Mouse (Mus musculus): ENCODE results near the gene Wdr86. TPM values are rescaled to one million over a fixed set of nuclear protein-coding genes. Genes with fewer than 3 reads are reported as not detected.

The Wdr86 gene
- total RNA-seq, 1 experiment = 2.5 TPM

DNA sequence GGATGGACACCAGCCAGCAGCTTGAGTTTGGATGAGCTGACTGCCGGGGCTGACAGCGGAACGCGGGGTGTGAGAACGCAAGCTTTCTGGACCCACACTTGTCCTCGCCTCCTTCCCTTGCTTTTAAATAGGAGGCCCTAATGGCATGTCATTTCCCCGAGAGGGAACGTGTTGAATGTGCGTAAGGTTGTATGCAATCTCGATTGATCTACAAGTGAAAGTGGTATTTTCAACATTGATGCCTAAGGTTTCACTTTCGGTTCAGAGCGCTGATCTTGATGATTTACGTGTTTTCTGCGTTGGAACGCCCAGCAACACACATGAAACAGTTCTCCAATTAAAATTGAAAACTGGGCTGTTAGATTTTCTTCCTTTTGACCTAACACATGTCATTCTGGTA is 44.4 kb downstream of the Wdr86 start:
- no peak for TF ChIP-seq ZC3H11A (IDR thresholded peaks at IDR 0.05; ENCODE audit: borderline replicate concordance, low read depth, low read length)
- no peak for TF ChIP-seq CHD2 (IDR thresholded peaks at IDR 0.05; ENCODE audit: low read depth, low read length)
- no peak for TF ChIP-seq MAFK (IDR thresholded peaks at IDR 0.05; ENCODE audit: insufficient read depth, low read depth, low read length)
- TF ChIP-seq ZNF384 (IDR thresholded peaks at IDR 0.05; ENCODE audit: low read depth, low read length) = no peak
- no peak; the same call in 1 of the 2 replicates for TF ChIP-seq HCFC1 (IDR thresholded peaks at IDR 0.05; ENCODE audit: borderline replicate concordance, insufficient read depth, low read length)
- Histone ChIP-seq H3K4me3 (ENCODE audit: insufficient read depth in 1 of 2, low read depth in 1 of 2, low read length in 2 of 2, poor library complexity in 1 of 2, severe bottlenecking in 1 of 2) (peak overlapping the region; percentile 95 to 100), H3K4me1 (ENCODE audit: control insufficient read depth in 2 of 2, insufficient read depth in 2 of 2, low read length in 2 of 2, poor library complexity in 1 of 2) (peaks cover 0 to 2% of the 10 kb centered on the region in 2 experiments; a peak in 3 of 4 replicates), H3K9ac (ENCODE audit: insufficient read depth, low read depth, low read length, poor library complexity, severe bottlenecking) (peak overlapping the region; percentile 98), H3K36me3 (ENCODE audit: control insufficient read depth, insufficient read depth, low read length, poor library complexity, severe bottlenecking) (peaks cover 12% of the 10 kb centered on the region), H3K9me3 (ENCODE audit: control insufficient read depth, insufficient read depth, low read depth, low read length) (no peaks in the 10 kb centered on the region), H3K27ac (ENCODE audit: insufficient read depth, low read depth, low read length, poor library complexity, severe bottlenecking) (peak overlapping the region; percentile 88)
- peak; percentile 33 for DNase-seq (ENCODE audit: low read depth, low spot score)
- in situ Hi-C loops (cut with MboI; ENCODE audit: low sequenced_read_pairs in 2 of 2, unreplicated experiment in 2 of 2) = no loop called here

DNA sequence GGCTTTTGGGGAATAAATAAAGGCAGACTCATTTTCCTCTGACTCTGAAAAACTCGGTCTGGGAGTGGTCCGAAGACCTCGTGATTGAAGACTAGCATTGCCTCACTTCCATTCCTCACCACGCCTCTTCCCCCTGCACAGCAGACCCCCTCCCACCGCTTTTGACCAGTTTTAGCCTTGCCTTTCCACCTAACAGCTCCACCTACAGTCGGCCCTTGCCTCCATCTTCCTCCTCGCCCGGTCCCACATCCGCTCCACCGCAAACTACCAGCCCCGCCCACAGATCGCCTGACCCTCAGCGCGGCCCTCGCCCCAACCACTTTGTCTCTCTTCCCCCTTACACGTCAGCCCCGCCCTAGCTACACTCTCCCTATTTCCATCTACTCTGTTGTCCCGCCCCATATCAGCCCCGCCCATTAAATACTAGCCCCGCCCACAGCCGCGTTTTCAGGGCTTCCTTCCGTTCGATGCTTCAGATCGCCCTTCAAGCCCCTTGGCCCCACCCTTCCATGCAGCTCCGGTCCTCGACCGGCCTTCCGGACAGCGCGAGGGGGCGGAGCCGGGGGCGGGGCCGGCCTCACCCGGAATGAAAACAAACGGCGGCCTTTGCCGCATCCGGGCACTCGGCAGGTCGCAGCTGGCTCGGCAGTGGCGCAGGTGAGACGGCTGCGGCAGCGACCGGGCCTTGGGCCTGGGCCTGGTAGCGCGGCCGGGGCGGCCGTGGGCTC is 45.0 kb downstream of the Wdr86 start, which contains the start of gene Nub1:
Gene Nub1 (plus strand): TSS at position 167 of the 728 bp plus-strand sequence.
- H3K27ac ChIP-seq (ENCODE audit: insufficient read depth, low read depth, low read length, poor library complexity, severe bottlenecking) = peak within 1 kb of the TSS; percentile 100
- in situ Hi-C loops (cut with MboI; ENCODE audit: low sequenced_read_pairs in 2 of 2, unreplicated experiment in 2 of 2) = no loop called here

DNA sequence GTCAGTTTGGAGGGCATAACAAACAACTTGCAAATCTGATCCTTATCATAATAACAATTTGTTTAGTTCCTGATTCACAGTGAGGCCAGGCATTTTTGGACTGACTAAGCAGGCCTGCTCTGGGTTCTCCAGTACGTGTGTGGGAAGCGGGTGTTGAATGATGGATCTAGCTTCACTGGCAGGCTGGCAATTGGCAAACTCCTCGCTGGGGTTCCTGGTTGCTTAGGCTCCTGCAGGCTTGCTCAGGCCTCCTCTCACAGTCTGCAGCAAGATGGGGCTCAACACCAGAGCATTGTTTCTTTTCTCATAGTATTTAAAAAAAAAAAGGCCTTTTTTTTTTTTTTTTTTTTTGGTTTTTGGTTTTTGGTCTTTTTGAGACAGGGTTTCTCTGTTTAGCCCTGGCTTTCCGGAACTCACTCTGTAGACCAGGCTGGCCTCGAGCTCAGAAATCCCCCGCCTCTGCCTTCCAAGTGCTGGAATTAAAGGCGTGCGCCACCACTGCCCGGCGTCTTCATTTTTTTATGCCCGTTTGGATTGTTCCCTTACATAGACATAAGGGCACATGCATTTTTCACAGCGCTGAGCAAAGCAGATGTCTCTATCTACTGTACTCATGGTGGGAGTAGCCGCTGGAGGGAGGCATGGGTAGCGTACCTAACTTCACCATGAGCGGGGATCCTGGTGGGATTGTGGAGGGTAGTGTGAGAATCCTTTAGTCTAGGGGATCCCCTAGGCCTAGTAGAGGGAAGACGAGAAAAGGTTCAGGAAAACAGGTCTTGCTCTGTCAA is 45.8 kb downstream of the Wdr86 start:
- TF ChIP-seq HCFC1 (IDR thresholded peaks at IDR 0.05; ENCODE audit: borderline replicate concordance, insufficient read depth, low read length) (no peak), ZC3H11A (IDR thresholded peaks at IDR 0.05; ENCODE audit: borderline replicate concordance, low read depth, low read length) (no peak), ZNF384 (IDR thresholded peaks at IDR 0.05; ENCODE audit: low read depth, low read length) (peak; percentile 94)
- peak; percentile 34 for DNase-seq (ENCODE audit: low read depth, low spot score)
- Histone ChIP-seq H3K9me3 (ENCODE audit: control insufficient read depth, insufficient read depth, low read depth, low read length) (no peaks in the 10 kb centered on the region), H3K36me3 (ENCODE audit: control insufficient read depth, insufficient read depth, low read length, poor library complexity, severe bottlenecking) (peaks cover 6% of the 10 kb centered on the region; the same call in 1 of the 2 replicates), H3K4me3 (ENCODE audit: insufficient read depth in 1 of 2, low read depth in 1 of 2, low read length in 2 of 2, poor library complexity in 1 of 2, severe bottlenecking in 1 of 2) (peak overlapping the region; percentile 65 to 73), H3K9ac (ENCODE audit: insufficient read depth, low read depth, low read length, poor library complexity, severe bottlenecking) (peak overlapping the region; percentile 94), H3K27ac (ENCODE audit: insufficient read depth, low read depth, low read length, poor library complexity, severe bottlenecking) (peak overlapping the region; percentile 100), H3K4me1 (ENCODE audit: control insufficient read depth in 2 of 2, insufficient read depth in 2 of 2, low read length in 2 of 2, poor library complexity in 1 of 2) (peaks cover 0 to 2% of the 10 kb centered on the region in 2 experiments; a peak in 3 of 4 replicates)
- in situ Hi-C loops (cut with MboI; ENCODE audit: low sequenced_read_pairs in 2 of 2, unreplicated experiment in 2 of 2) = no loop called here

More for the DNA sequence above, 45.0 kb downstream of the Wdr86 start, which contains the start of gene Nub1:
- Histone ChIP-seq H3K9me3 (ENCODE audit: control insufficient read depth, insufficient read depth, low read depth, low read length) (no peaks in the 10 kb centered on the region), H3K4me1 (ENCODE audit: control insufficient read depth in 2 of 2, insufficient read depth in 2 of 2, low read length in 2 of 2, poor library complexity in 1 of 2) (peaks cover 0 to 2% of the 10 kb centered on the region in 2 experiments; a peak in 3 of 4 replicates), H3K36me3 (ENCODE audit: control insufficient read depth, insufficient read depth, low read length, poor library complexity, severe bottlenecking) (peaks cover 7% of the 10 kb centered on the region), H3K9ac (ENCODE audit: insufficient read depth, low read depth, low read length, poor library complexity, severe bottlenecking) (peak within 1 kb of the TSS; percentile 98), H3K4me3 (ENCODE audit: insufficient read depth in 1 of 2, low read depth in 1 of 2, low read length in 2 of 2, poor library complexity in 1 of 2, severe bottlenecking in 1 of 2) (peak within 1 kb of the TSS; percentile 95 to 100)
- TF ChIP-seq CHD2 (IDR thresholded peaks at IDR 0.05; ENCODE audit: low read depth, low read length) (no peak), MAFK (IDR thresholded peaks at IDR 0.05; ENCODE audit: insufficient read depth, low read depth, low read length) (no peak), HCFC1 (IDR thresholded peaks at IDR 0.05; ENCODE audit: borderline replicate concordance, insufficient read depth, low read length) (no peak; the same call in 1 of the 2 replicates), ZNF384 (IDR thresholded peaks at IDR 0.05; ENCODE audit: low read depth, low read length) (0 out of 2 replicates have a peak, but pooled peaks have one; percentile 3), ZC3H11A (IDR thresholded peaks at IDR 0.05; ENCODE audit: borderline replicate concordance, low read depth, low read length) (no peak)
- DNase-seq (ENCODE audit: low read depth, low spot score) = peak; percentile 100

DNA sequence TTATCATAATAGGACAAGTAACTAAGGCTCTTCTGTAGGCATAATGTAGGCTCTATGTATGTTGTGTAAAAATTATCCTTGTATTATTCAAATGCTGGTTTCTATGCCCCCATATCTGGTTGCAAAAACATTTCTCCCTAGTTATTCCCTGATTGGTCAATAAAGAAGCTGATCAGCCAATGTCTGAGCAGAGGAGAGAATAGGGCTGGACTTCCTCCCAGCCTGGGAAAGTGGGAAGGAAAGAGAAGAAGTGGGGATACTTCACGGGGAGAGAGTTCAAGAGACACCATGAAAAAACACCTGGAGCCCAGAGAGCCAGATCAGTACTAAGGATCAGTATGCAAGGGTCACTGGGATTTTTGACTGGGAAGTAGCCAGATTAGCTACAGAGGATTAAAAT is 49.1 kb downstream of the Wdr86 start:
- H3K9me3 ChIP-seq (ENCODE audit: control insufficient read depth, insufficient read depth, low read depth, low read length) = no peaks in the 10 kb centered on the region
- in situ Hi-C loops (cut with MboI; ENCODE audit: low sequenced_read_pairs in 2 of 2, unreplicated experiment in 2 of 2) = no loop called here

More for the DNA sequence above, 49.1 kb downstream of the Wdr86 start:
- H3K36me3 ChIP-seq (ENCODE audit: control insufficient read depth, insufficient read depth, low read length, poor library complexity, severe bottlenecking) = no peaks in the 10 kb centered on the region
- no peak overlapping the region for H3K9ac ChIP-seq (ENCODE audit: insufficient read depth, low read depth, low read length, poor library complexity, severe bottlenecking)
- DNase-seq (ENCODE audit: low read depth, low spot score) = no peak
- no peak overlapping the region for H3K4me3 ChIP-seq (ENCODE audit: insufficient read depth in 1 of 2, low read depth in 1 of 2, low read length in 2 of 2, poor library complexity in 1 of 2, severe bottlenecking in 1 of 2)
- no peak for TF ChIP-seq ZNF384 (IDR thresholded peaks at IDR 0.05; ENCODE audit: low read depth, low read length)
- TF ChIP-seq ZC3H11A (IDR thresholded peaks at IDR 0.05; ENCODE audit: borderline replicate concordance, low read depth, low read length) = no peak
- TF ChIP-seq MAFK (IDR thresholded peaks at IDR 0.05; ENCODE audit: insufficient read depth, low read depth, low read length) = no peak
- TF ChIP-seq CHD2 (IDR thresholded peaks at IDR 0.05; ENCODE audit: low read depth, low read length) = no peak
- TF ChIP-seq HCFC1 (IDR thresholded peaks at IDR 0.05; ENCODE audit: borderline replicate concordance, insufficient read depth, low read length) = no peak
- no peak overlapping the region for H3K27ac ChIP-seq (ENCODE audit: insufficient read depth, low read depth, low read length, poor library complexity, severe bottlenecking)
- no peaks in the 10 kb centered on the region for H3K4me1 ChIP-seq (ENCODE audit: control insufficient read depth in 2 of 2, insufficient read depth in 2 of 2, low read length in 2 of 2, poor library complexity in 1 of 2)
